Mouse (Mus musculus) bone marrow, adult 2 months (tissue): Measurements from ENCODE around the gene Gpc1. TPM values are rescaled to one million over a fixed set of nuclear protein-coding genes. Genes with fewer than 3 reads are reported as not detected.
A peak's percentile ranks its signal among the peaks of the same experiment; 100 is the strongest.

ENCODE experiments used
- H3K27ac ChIP-seq: fragments of 200-500 bp; 2 replicates; pipeline ENCODE4 v1.5.1; 2012; ENCODE audit warnings: low read depth, mild to moderate bottlenecking, control low read depth, inconsistent platforms, low read length; ENCODE audit not compliant: control insufficient read depth, poor library complexity, insufficient read depth
- H3K4me1 ChIP-seq: fragments of 200-500 bp; 2 replicates; pipeline ENCODE4 v1.6.1; 2011; ENCODE audit warnings: low read length; ENCODE audit not compliant: control insufficient read depth, insufficient read depth
- H3K4me3 ChIP-seq: fragments of 200-500 bp; replicated peaks from 2 replicates; pipeline ENCODE3; 2011; ENCODE audit warnings: mild to moderate bottlenecking, low read depth, low read length, control low read depth; ENCODE audit not compliant: control insufficient read depth
- CTCF ChIP-seq: fragments of 200-500 bp; IDR thresholded peaks from 2 replicates; pipeline ENCODE4 v1.5.1; 2011; ENCODE audit warnings: low read length, control low read depth; ENCODE audit not compliant: control insufficient read depth, insufficient read depth
- POLR2A ChIP-seq: fragments of 200-500 bp; IDR thresholded peaks from 2 replicates; pipeline ENCODE4 v1.6.1; 2011; ENCODE audit warnings: low read depth, mild to moderate bottlenecking, control low read depth, low read length, borderline replicate concordance; ENCODE audit not compliant: control insufficient read depth
- WGBS: fragments of 180-500 bp; shearing (Covaris S2); methylation state at CpG from one replicate; pipeline ENCODE4 v1.1.7; 2018; 5-methylcytosine and 5-hydroxymethylcytosine counted together
- polyA plus RNA-seq: library from polyadenylated mRNA; stranded (reverse); fragments of >200 nt; gene quantifications from 2 replicates; pipeline ENCODE4 v1.2.4, GENCODE M21; 2011; ENCODE audit warnings: low replicate concordance; ENCODE audit not compliant: missing spikeins, insufficient read depth, insufficient read length

Gpc1 gene
- polyA plus RNA-seq, 1 experiment, result 21.8 TPM

DNA sequence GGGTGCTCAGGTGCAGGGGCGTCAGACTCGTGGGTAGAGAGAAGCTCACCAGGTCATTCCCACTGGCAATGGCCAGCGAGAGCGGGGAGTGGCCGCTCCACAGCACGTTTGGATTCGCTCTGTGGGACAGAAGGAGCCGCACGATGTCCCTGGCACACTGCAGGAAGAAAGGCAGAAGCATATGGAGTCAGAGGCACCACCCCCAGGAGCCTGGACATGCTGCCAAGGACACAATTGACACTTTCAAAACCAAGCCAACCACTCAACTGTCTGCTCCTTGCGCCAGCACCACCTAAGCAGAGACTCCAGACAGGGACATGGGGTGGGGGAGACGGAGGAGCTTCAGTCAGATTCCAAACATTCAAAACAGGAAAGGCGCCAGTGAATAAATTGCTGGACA lies 47.8 kb downstream of the Gpc1 start:
- no peak overlapping the region for H3K4me3 ChIP-seq
- TF ChIP-seq CTCF (no peak), POLR2A (no peak)
- no peak overlapping the region for H3K27ac ChIP-seq
- 86% methylated on average over 12 of the region's 12 CpGs for WGBS
- H3K4me1 ChIP-seq, result no peaks in the 10 kb centered on the region

DNA sequence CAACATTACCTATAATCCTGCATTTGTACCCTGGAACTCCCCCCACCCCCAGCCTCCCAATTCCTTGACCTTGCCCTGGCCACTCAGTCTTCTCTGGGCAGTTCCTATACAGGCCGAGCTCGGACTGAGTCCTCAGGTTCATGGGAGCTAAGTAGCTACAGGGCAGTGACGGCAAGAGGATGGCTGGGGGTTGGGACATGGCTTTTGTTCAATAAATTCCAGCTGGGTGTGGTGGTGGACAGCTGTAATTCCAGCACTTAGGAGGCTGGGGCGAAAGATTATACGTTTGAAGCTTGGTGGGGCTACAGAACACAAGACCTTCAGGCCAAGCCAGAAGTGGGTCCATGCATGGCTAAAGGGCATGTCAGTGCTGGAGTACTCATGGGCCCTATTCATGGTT lies 48.7 kb downstream of the Gpc1 start:
- H3K27ac ChIP-seq, result no peak overlapping the region
- no peaks in the 10 kb centered on the region for H3K4me1 ChIP-seq
- H3K4me3 ChIP-seq, result no peak overlapping the region
- TF ChIP-seq CTCF (no peak), POLR2A (no peak)
- 83% methylated on average over 5 of the region's 5 CpGs for WGBS

DNA sequence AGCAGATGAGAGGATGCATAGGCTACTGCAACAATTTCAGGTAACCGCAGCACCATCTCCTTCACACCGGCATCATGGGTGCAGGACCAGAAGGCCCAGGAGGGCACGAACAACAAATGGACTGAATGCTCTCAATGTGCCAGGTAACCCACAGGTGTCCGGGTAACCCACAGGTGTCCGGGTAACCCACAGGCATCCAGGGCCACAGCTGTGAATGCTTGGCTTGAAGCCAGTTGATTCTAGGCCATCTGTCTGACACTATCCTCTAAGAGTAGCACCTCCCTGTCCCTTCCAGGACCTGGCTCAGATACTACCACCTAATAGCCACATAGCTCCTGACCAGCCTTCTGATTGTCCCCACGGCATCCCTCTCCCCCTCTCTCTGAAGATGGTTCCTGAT lies 50.5 kb downstream of the Gpc1 start:
- TF ChIP-seq CTCF (no peak), POLR2A (no peak)
- no peaks in the 10 kb centered on the region for H3K4me1 ChIP-seq
- H3K4me3 ChIP-seq, result no peak overlapping the region
- H3K27ac ChIP-seq, result no peak overlapping the region
- WGBS, result 83% methylated on average over 6 of the region's 6 CpGs

DNA sequence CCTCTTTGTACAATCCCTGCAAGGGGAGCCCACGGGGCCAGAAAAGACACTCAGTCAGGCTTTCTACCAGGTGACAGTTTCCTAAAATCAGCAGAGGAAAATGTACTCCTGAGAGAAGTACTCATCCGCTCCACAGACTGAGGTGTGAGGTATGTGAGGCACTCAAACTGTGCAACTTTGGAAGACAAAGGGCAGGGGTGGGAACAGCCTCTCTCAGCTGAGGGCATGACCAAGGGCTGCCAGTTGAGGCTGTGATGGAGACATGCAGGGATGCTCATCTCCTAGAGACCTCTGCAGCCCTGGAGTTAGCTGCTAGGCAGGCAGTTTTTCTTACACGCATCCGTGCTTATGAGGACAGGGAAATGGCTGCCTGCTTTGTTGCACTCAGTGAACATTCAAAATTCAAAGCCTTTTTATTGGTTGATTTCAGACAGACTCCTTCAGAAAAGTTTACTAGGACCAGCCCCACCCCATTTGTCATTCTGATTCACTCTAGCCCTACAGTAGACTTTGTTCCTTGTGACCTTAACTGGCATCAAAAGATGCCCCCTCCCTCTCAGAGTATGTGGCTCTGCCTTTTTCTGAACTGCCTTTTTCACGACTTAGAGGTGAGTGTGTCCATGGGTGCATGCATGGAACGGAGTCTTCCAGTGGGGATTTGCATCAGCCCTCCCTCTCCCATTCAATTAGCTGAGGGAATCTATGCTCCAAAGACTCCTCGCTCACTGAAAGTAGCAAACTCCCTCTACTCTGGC lies 57.6 kb downstream of the Gpc1 start:
- TF ChIP-seq POLR2A (no peak), CTCF (no peak)
- Histone ChIP-seq H3K4me1 (no peaks in the 10 kb centered on the region), H3K27ac (no peak overlapping the region), H3K4me3 (no peak overlapping the region)
- 71% methylated on average over 7 of the region's 7 CpGs for WGBS

DNA sequence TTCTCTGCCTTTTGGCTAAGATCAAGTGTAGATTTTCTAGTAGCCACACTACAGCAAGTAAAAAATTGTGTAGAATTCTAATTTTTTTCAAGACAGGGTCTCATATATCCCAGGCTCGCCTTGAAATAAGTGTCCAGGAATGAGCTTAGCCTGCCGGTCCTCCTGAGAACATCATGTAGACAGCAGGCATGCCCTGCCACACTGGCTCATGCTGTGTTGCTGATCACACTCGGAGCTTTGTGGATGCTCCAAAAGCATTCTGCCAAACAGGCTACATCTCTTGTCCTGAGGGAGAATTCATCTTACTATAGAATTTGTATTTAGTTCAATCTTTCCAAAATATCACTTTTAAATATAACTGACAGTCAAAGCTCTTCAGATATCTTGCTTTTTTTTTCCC lies 61.3 kb downstream of the Gpc1 start:
- TF ChIP-seq POLR2A (no peak), CTCF (no peak)
- Histone ChIP-seq H3K27ac (no peak overlapping the region), H3K4me3 (no peak overlapping the region), H3K4me1 (no peaks in the 10 kb centered on the region)
- 68% methylated on average over 3 of the region's 3 CpGs for WGBS

DNA sequence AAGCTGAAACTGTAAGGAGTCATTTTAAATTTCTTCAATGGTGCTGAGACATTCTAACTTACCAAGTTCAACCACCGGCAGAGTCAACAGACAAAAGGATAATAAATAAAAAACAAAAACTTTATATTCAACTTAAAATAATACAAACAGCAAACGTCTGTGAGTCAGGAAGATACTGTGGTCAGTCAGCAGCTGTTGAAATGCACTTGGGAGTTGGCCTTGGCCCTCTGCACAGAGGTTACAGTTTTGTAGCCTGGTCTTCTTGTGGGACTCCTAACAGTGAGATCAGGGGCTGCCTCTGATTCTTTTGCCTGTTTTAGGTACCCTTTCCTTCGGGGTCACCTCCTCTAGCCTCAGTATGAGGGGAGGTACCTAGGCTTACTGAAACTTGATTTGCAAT lies 62.5 kb downstream of the Gpc1 start:
- Histone ChIP-seq H3K4me3 (no peak overlapping the region), H3K4me1 (no peaks in the 10 kb centered on the region), H3K27ac (no peak overlapping the region)
- WGBS, result 47% methylated on average over 3 of the region's 3 CpGs
- no peak for TF ChIP-seq CTCF
- TF ChIP-seq POLR2A, result no peak

DNA sequence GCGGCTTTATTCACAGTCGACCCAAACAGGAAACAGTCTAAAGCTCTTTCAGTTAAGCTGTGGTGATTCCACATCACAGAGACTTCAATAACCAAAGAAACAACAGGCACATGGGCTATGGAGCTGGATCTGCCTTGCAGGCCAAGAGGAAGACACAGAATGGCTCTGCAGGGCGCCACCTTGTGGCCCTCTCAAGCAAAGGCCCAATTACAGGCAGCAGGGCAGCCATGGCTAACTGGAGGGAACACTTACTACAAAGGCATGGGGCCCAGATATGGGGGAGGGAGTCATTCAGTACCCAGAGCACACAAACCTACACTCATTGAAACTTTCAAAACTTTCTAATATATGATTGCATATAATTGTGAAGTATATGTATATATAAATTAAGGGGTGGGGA lies 63.6 kb downstream of the Gpc1 start:
- TF ChIP-seq CTCF (peak; percentile 94), POLR2A (no peak)
- Histone ChIP-seq H3K4me3 (no peak overlapping the region), H3K27ac (no peak overlapping the region), H3K4me1 (no peaks in the 10 kb centered on the region)
- 26% methylated on average over 3 of the region's 3 CpGs for WGBS

DNA sequence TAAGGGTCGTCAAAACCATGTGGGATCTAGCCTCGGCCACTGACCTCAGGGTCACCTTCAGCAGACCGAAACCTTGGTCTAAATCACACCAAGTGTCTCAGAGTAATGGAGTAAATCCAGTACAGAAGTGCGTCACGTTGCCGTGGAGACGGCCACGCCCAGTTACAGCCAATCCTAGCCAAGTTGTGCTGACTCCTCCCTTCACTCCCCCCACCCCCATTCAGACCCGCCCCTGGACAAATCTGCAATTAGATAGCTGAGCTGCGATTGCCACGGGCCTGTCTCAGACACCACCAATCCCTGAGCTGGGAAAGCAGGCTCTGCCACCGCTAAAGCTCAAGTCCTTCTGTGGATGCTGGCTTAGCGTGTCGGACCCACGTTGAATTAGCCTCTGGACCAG lies 71.3 kb downstream of the Gpc1 start, which contains the start of gene Ankmy1:
TSS of gene Ankmy1 (minus strand) at position 121 of the 400 bp plus-strand sequence.
- 12% methylated on average over 15 of the region's 15 CpGs for WGBS
- no peak within 1 kb of the TSS for H3K27ac ChIP-seq
- no peak for TF ChIP-seq POLR2A
- TF ChIP-seq CTCF, result no peak
- H3K4me3 ChIP-seq, result no peak within 1 kb of the TSS
- H3K4me1 ChIP-seq, result peaks cover 2% of the 10 kb centered on the region; the same call in 1 of the 2 replicates
